Mouse (Mus musculus) heart, adult 9 months (tissue): ENCODE measurements around the gene Scn1b.

Experiments used
- DNase-seq, 2 experiments: peaks; one replicate each; pipeline ENCODE4 v3.0.0; 2022; ENCODE audit warnings: low spot score in 2 of 2

Gene Scn1b

DNA sequence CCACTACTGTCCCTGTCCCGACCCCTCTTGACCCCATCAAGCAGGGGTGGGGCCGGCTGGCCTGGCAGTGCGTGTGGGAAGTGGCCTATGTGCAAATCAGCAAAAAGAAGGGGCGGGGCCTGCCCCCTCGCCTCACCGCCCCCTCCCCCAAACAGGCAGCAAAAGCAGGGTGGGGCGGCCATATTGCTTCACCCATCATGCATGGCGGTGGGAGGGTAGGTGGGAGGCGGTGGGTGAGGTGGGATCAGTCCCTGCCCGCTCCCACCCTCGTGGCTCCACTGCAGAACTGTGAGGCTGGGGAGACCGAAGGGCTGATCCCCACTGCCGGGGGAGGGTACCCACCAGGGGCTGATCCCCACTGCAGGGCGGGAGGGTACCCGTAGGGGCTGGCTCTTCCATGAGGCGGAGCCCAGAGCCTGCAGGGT lies 10.1 kb downstream of the Scn1b start:
- no peak for DNase-seq

DNA sequence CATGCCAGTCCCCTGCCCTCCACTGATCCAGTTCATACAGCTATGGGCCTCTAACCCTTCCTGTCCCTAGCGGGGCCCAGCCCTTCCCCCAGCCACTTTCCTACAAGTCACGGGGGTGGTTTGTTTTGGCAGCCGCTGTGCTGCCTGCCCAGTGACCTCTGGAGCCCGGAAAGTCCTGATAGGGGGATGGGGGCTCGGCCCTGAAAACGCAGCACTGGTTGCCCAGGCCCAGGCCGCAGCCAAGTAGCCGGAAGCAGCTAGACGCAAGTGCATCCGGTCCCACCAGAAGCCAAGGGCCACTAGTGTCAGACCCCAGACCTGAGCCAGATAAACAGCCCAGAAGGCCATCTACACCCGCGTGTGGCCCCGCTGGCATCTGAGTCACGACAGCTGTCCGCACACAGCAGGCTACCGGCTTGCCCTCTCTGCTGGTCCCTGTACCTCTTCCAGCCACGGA lies 11.2 kb downstream of the Scn1b start:
- DNase-seq, result peak; percentile 85 to 87

DNA sequence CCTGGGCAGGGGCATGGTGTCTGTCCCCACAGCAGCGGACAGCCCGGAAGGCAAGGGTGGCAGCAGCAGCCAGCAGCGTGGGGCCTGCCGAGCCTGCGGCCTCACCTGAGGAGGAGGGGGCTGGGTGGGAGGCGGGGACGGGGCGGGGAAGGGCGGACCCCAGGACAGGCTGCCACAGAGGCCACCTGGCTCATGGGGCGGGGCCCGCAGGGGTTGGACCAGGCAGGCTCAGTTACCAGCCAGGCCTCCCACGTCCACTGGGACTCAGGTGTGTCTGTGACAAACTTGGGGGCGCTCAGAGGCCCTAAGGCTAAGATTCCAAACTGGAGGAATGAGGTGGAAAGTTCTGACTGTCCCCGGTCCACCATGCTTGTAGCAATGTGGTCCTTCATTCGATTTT lies 11.6 kb downstream of the Scn1b start, which contains the start of gene Hpn:
TSS of gene Hpn (minus strand) at position 109 of the 400 bp plus-strand sequence.
- DNase-seq, result no peak

DNA sequence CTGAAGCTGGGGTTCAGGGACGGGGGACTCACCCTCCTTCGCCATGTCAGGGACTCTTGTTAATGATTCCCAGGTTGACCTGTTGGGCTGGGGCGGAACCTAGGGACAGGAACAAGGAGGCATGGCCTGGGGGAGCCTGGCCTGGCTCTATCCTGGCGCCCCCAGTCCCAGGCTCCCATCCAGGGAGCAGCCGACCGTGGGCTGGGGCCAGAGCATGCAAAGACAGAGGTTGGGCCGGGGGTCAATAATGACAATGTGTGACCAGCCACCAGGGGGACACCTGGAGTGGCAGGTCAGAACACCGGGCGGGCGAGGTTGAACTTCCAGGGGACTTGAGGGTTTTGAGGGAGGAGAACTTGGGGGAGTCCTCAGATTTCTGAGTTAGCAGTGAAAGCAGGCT lies 12.2 kb downstream of the Scn1b start:
- DNase-seq, result no peak

DNA sequence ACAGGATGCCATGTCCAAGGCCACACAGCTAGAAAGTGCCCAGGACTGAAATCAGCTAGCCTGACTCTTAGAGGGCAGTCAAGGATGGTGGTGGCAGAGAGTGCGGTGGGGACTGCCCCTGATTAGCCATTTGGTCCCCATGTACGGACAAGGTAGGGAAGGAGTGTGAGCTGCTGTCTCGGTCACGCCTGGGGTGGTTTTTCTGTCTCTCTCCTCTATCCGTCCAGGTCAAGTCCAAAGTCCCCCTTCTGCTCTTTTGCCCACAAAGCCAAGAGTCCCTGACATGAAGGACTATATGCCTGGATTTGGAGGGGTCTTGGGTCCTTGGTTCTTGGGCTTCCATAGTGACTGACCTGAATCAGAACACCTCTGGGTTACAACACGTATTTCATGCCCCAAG lies 13.0 kb downstream of the Scn1b start:
- DNase-seq, result no peak

DNA sequence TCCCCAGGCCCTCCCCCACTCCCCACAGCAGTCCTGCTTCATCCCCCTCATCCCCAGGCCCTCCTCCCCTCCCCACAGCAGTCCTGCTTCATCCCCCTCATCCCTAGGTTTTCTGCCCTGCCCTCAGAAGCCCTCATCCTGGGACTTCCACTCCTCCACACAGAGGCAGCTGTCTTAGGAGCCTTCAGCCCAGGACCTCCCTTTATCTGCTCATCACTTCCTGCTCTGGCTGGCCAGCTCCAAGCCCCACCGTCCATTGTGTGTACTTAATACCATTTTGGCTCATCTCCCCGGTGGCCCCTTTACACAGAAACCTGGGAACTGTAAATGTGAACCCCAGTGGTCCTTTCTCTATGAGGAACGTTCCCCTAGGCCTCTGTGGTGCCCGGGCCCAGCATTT lies 14.8 kb downstream of the Scn1b start:
- DNase-seq, result no peak

DNA sequence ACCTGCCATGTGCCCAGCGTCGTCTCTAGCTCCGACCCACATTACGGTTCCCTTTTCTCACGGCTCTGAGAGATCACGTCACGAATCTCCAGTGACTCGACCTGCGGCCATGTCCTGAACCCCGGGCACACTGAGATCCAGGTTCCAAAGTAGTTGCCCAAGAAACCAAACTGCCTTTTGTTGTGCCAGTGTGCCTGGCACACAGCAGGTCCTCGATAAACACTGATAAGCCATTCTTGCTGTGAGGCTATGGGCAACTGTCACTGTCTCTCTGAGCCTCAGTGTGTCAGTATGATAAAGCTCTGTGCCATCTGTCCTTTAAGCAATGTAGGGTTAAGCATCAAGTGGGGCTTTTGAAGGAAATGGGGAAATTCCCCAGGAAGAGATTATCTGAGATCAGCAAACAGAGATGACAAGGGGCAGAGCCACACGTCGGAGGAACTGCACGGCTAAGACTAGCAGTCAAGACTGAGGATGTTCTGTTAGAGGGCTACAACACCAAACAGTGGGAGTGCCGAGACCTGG lies 15.9 kb downstream of the Scn1b start:
- no peak for DNase-seq

DNA sequence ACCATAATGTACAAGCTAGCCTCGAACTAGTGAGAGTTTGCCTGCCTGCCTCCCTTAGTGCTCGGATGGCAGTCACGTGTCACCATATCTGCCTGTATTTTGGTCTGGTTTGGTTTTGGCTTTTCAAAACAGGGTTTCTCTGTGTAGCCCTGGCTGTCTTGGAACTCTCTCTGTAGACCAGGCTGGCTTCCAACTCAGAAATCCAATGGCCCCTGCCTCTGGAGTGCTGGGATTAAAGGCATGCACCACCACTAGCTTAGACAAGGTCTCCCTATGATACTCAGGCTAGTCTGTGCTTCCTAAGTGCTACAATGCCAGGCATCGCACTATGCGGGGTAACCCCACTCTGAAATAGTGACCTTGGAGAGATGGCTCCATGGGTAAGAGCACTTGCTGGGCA lies 17.0 kb downstream of the Scn1b start:
- DNase-seq, result no peak

DNA sequence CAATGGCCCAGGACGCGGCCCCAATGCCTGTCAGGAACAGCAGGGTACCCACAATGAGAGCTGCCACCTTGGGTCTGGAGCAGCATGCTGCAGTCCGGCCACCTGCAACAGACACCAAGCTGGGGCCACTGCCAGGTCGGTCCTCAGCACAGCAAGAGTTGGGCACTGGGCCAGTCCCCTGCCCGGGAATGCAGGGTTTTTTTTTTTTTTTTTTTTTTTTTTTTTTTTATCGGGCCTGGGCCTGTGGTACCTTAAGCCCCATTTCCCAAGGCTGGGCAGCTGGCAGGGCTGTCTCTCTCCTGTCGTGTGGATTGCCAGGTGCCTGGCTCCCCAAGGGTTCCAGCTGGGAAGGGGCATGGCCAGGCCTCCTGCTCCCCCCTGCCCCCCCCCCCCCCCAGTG lies 17.7 kb downstream of the Scn1b start:
- no peak for DNase-seq

DNA sequence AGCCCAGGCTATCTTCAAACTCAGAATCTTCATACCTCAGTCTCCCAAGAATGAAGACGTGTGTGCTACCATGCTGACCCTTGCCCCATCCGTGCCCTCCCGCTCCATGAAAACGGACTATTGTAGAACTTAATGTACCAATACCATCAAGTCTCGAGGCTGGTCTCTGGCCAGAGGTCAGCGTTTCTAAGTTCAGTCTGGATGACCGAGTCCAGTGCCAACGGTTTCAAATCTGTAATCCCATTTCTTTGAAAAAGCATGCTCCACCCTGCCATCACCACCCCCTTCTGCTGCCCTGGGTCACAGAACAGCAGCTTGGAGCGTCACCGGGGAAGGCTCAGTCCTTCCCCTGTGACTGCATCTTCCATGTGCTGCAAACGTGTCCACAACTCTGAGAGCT lies 19.0 kb downstream of the Scn1b start:
- DNase-seq, result no peak

DNA sequence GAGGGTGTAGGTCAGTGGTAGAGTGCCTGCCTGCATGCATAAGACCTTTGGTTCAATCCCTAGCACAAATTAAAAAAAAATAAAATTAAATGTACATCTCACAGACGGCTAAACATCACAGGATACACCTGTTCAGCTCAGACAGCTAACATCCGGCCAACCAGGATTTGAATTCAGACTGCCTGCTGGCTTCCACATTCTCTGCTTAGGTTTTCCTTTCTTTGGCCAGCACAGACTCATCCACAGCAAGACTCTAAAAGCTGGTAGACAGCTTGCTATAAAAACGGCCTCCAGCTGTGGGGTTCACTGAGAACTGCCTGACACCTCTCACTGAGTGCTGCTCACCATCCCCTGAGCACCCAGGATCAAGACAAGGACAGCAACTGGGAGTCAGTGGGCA lies 20.6 kb downstream of the Scn1b start:
- no peak for DNase-seq

DNA sequence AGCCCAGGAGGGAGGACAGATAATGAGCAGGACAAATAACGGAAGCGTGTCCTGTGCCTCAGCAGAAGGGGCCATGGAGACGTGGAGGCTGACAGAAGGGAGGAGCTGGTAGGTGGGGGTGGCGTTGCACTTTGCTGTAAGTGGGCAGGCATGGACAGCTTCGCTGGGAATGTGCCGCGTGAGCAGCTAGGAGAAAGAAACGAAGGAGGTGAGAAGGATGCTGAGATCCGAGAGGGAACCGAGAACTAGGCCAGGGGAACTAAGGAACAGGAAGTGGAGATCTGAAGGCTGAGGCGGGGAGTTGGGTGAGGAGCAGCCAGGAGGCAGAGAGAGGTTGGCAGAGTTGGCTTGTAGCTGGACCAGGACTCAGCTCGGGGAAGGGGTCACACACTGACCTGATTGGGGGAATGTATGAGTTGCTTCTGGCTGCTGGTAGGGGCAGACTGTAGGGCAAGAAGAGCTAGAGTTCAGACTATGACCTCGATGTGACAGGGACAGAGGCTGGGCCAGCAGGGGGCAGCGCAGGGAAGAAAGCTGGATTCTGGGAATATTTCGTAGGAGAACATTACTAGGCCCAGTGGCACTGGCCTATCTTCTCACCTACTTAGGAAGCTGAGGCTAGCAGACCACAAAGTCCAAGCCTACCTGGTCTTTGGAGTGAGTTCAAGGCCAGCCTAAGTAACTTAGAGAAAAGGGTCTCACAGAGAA lies 21.6 kb downstream of the Scn1b start:
- DNase-seq, result peak in 1 of 2 experiments; percentile 63

DNA sequence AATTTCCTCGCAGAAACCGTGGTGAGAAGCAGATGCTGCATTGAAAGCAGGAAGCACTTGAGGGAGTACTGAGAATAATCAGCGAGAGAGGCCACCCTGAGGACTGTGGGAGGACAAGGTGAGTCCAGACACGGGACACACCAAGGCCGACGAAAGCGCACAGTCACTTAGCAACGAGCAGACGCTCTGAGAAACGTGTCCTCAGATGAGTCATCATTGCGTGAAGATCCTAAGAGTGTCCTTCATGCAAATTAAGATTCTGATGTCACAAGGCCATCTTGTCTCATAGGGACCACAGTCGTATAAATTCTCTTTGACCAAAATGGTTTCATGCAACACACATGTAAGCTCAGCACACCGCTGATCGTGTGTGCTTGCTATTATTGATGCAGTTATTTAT lies 26.0 kb downstream of the Scn1b start:
- no peak for DNase-seq

DNA sequence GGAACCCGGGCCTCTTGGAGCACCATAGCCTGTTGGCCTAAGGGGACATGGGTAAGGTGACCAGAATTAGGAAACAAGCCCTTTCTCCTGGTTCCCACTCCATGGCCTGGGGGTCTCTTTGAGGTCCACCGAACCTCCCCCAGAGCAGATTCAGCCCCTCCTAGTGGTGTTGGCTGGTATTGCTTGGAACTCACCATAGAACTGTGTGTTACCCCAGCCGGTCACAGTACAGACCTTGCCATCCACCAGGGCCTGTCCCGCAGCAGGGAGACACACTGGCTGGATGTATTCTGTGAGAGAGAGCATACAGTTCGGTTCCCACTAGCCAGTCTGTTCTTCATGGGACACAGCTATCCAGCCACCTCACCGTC lies 27.2 kb downstream of the Scn1b start:
- no peak for DNase-seq

DNA sequence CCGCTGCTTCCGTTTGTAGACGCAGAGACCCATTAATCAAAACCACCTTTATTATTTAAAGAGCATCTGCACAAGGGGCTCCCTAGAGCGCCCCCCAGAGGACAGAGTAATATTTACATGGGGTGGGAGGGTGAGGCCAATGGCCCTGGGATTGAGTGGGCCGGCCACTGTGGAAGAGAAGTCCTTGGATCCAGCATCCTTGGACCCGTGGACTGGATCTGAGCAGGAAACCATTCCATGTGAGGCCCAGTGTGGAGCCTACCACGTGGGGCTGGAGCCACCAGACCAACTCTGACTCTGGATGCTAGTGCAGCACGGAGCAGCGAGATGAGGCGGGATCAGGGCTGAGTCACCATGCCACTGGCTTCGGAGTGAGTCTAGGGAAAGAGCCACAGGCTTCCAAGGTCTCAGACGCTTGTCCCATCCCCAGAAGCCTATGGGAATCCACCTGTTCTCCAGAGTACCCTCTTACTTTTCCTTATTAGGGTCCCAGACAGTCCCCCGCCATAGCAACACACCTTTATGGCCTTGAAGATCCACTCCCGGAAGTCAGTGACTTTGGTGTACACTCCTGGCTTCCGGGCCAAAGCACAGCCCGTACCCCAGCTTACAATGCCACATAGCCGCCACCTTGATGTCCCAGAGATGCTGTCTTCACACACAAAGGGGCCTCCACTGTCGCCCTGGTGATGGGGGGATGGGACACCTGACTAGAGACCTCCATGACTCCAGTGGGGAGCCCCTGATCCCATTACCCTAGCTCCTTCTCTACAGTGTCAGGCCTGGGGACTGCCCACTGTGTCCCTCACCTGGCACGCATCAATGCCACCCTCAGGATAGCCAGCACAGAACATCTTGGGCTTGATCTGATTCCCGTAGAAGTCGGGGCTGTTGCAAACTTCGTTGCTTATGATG lies 27.8 kb downstream of the Scn1b start:
- peak in 1 of 2 experiments; percentile 31 for DNase-seq

DNA sequence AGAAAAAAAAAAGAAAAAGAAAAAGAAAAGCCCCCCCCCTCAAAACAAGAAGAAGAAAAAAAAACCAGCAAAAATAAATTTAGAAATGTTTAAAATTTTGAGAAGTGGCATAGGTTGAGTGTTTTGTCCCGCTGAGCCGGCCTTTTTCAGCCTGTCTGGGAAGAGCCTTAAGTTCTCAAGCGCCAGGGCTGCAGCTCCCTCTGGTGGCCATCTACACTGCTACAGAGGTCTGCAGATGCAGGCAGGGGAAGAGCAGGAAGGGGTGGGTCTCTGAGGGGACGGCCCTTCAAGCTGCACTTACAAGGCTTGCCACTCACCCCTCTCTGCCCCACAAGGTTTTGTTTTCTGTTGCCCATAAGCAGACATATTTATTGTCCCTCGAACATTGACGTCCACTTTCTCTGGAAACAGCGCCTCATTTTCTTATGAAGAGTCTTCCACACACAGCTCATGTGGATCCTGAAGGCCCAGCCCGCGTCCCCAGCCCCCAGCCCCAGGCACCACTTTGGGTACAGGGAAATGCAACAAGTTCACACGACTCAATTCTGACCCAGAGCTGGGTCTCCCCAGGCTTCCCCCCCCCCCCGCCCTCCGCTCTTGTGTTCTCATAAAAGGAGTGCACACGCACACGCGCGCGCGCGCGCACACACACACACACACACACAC lies 29.1 kb downstream of the Scn1b start:
- peak; percentile 85 to 92 for DNase-seq

DNA sequence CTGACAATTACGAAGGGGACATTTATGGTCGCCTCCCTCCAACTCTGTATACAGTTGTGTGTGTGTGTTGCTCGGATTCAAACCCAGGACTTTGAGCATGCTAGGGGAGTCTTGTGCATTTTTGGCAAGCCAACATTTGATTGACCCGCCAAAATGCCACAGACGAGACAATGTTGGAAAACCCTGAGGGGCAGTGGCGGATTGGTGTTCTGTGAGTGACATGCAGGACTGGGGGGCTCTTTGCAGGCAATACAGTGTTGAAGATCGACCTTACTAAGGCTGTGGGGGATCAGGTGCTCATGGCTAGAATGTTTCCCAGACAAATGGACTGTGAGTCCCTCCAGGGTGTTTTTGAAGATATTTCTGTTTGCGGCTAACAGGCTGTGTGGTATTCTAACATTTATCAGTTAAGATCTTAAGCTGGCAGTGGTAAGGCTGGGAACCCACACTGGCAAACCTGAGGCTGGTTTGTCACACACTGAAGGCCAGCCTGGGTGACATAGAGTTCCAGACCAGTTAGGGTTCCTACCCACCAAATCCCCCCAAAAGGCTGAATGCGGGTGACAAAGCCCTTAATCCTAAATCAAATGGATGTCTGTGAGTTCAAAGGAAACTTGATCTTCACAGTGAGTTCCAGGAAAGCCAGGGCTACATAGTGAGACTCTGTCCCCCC lies 29.8 kb downstream of the Scn1b start:
- no peak for DNase-seq

DNA sequence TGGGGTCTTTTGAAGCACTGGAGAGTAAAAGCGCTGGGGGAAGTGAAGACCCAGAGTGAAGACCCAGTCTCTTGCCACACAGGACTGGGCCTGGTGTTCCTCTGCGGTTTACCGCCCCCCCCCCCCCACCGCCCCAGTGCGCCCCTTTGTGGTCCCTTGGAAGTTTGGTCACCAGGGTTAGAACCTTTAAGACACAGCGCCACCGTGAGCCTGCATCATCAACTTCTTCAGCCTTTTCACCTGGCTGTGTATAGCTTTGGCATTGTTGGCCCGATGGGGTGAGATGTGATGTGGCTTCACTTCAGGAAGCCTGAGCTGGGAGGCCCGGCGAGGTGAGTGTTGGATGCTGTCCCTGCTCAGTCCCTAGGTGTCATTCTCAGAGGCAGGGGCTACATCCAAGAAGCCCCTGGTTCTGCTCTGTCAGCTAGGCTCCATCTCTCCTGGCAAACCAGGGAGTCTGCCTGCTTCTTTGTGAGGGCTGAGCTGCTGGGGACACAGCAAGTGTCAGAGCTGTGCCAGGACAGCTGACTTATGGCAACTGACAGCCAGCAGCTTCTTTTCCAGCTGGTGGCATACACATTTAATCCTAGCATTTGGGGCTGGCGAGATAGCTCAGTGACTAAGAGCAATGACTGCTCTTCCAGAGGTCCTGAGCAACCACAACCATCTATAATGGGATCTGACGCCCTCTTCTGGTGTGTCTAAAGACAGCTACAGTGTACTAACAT lies 31.9 kb downstream of the Scn1b start:
- DNase-seq, result no peak

DNA sequence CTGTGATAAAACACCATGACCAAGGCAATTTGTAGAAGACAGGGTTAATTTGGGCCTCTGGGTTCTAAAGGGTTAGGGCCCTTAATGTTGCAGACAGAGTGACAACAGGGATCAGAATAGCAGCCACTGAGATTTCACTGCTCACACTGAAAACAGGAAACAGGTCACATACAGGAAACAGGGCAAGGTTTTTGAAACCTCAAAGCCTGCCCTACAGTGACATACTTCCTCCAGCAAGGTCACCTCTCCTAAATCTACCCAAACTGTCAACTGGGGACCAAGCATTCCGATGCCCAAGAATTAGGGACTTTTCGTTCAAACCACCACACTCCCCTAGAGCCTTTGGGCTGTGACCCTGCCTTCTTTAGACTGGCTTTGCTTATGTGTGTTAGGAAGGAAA lies 37.1 kb downstream of the Scn1b start:
- DNase-seq, result no peak

DNA sequence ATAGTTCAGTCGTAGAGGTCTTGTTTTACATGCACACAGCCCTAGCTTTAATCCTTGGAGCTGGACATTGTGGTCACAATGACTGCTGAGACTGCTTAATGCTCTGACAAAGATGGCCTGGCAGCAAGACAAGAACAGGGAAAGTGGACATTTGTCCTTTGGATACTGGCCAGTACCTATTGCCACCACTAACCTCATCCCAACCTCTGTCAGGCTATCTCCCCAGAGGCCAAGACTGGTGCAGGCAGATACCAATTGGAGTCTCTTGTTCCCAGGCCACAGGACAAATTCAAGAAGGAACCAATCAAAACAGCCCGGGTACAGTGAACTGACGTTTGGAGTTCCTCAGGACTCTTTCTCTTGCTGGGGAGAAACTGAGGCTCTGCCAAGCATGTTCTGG lies 38.6 kb downstream of the Scn1b start:
- no peak for DNase-seq

DNA sequence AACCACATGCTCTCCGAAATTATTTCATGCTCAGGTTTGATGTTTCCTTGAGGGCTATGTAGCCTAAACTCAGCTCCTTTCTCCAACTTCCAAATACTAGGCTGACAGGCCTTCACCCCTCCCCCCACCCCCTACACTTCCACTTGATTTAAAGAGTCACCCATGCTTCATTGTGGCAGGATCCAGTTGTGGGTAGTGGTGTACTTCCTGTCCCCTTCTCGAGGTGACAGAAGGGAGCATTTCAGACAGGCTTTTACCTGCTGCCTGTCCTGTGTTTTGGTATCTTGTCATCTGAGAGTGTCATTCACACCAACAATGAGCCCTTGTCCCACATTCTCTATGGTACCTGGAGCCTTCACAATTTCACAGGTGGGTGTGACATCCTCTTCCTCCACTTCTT lies 39.5 kb downstream of the Scn1b start:
- DNase-seq, result no peak
